Mouse (Mus musculus) C2C12 (cell line): ENCODE results near the gene Zfp94. TPM values are rescaled to one million over a fixed set of nuclear protein-coding genes. Genes with fewer than 3 reads are reported as not detected.

ENCODE experiments used
- H3K27me3 ChIP-seq: one replicate; pipeline ENCODE4 v1.6.1; 2011; ENCODE audit not compliant: control insufficient read depth, insufficient read depth, insufficient read length
- H3K36me3 ChIP-seq: one replicate; pipeline ENCODE4 v1.6.1; 2011; ENCODE audit not compliant: control insufficient read depth, insufficient read depth
- H3K4me3 ChIP-seq: one replicate; pipeline ENCODE4 v1.5.1; 2011; ENCODE audit warnings: mild to moderate bottlenecking, control low read depth; ENCODE audit not compliant: poor library complexity, insufficient read depth, severe bottlenecking
- H3K79me2 ChIP-seq: one replicate; pipeline ENCODE4 v1.6.1; 2011; ENCODE audit not compliant: control insufficient read depth, insufficient read depth
- H3K79me3 ChIP-seq: one replicate; pipeline ENCODE4 v1.6.1; 2011; ENCODE audit warnings: low read depth, control low read depth
- H3ac ChIP-seq: one replicate; pipeline ENCODE3; 2011; ENCODE audit warnings: low read depth; ENCODE audit not compliant: control insufficient read depth, insufficient read length
- CEBPB ChIP-seq: IDR thresholded peaks from one replicate; pipeline ENCODE4 v1.6.1; 2011; ENCODE audit warnings: low read depth, mild to moderate bottlenecking, control low read depth, moderate library complexity
- CTCF ChIP-seq: IDR thresholded peaks from one replicate; pipeline ENCODE4 v1.5.1; 2011; ENCODE audit not compliant: control insufficient read depth, insufficient read depth, insufficient read length
- FOSL1 ChIP-seq: IDR thresholded peaks from one replicate; pipeline ENCODE4 v1.8.0; 2011; ENCODE audit warnings: mild to moderate bottlenecking, low read length; ENCODE audit not compliant: poor library complexity, insufficient read depth, severe bottlenecking
- MAX ChIP-seq: IDR thresholded peaks from one replicate; pipeline ENCODE4 v1.6.1; 2011; ENCODE audit warnings: mild to moderate bottlenecking, control low read depth
- MYOD1 ChIP-seq: IDR thresholded peaks from one replicate; pipeline ENCODE4 v1.6.1; 2011; ENCODE audit warnings: low read depth; ENCODE audit not compliant: control insufficient read depth, insufficient read length
- MYOG ChIP-seq: IDR thresholded peaks from one replicate; pipeline ENCODE4 v1.6.1; 2011; ENCODE audit not compliant: control insufficient read depth, insufficient read length; ENCODE audit errors: extremely low read depth
- USF1 ChIP-seq: IDR thresholded peaks from one replicate; pipeline ENCODE4 v1.6.1; 2011; ENCODE audit warnings: low read depth, mild to moderate bottlenecking, control low read depth, moderate library complexity
- microRNA-seq: library from miRNA; unstranded; fragments of <30 nt; microRNA quantifications from one replicate; pipeline ENCODE4, GENCODE M21; 2019; ENCODE audit warnings: borderline microRNAs expressed
- polyA plus RNA-seq: library from polyadenylated mRNA; unstranded; fragments of >200 nt; fragmentation: generic; extraction: Trizol; gene quantifications from one replicate; pipeline ENCODE4 v1.2.1, GENCODE M21; 2012; ENCODE audit warnings: missing spikeins

Gene Zfp94
- polyA plus RNA-seq, 1 experiment = 2.4 TPM

- no peak for TF ChIP-seq CTCF
- no peak for TF ChIP-seq CEBPB
- no peak for TF ChIP-seq MYOD1
- no peak for TF ChIP-seq MAX
- TF ChIP-seq USF1 = no peak
- no peak for TF ChIP-seq MYOG
- no peak for TF ChIP-seq FOSL1
Measured at GRCm38 (mm10) chr7:24254633-24255474, 61.6 kb downstream of the Zfp94 start, which contains the start of gene Zfp108. TSS of gene Zfp108 (plus strand) at chr7:24254794.

GRCm38 (mm10) chr7:24253779-24254615, 62.5 kb downstream of the Zfp94 start:
- Histone ChIP-seq H3K4me3 (no peak overlapping the region), H3ac (no peak overlapping the region), H3K79me2 (no peaks in the 10 kb centered on the region), H3K36me3 (no peaks in the 10 kb centered on the region), H3K27me3 (no peaks in the 10 kb centered on the region), H3K79me3 (no peaks in the 10 kb centered on the region)
- TF ChIP-seq MYOD1 = no peak
- no peak for TF ChIP-seq CTCF
- no peak for TF ChIP-seq USF1
- TF ChIP-seq MAX = no peak
- TF ChIP-seq CEBPB = no peak
- TF ChIP-seq MYOG = no peak
- no peak for TF ChIP-seq FOSL1

More at GRCm38 (mm10) chr7:24254633-24255474, 61.6 kb downstream of the Zfp94 start, which contains the start of gene Zfp108:
- Histone ChIP-seq H3K79me2 (no peaks in the 10 kb centered on the region), H3K4me3 (no peak within 1 kb of the TSS), H3K27me3 (no peaks in the 10 kb centered on the region), H3ac (peak within 1 kb of the TSS; percentile 51), H3K36me3 (no peaks in the 10 kb centered on the region), H3K79me3 (no peaks in the 10 kb centered on the region)

Small RNA genes lying within 50 kb of the gene (microRNA-seq; reads per million reads assigned to microRNA genes)
- not detected for gene Gm27592

Other genes starting within 250 kb of the Zfp94 start
- 8.1 TPM for gene Zfp180, start 234.7 kb downstream of the Zfp94 start, polyA plus RNA-seq
- gene Zfp112, start 204.4 kb downstream of the Zfp94 start, polyA plus RNA-seq = 0.48 TPM
- gene Zfp235, start 182.5 kb downstream of the Zfp94 start, polyA plus RNA-seq = 1.5 TPM
- gene Zfp114, start 141.6 kb downstream of the Zfp94 start, polyA plus RNA-seq = not detected
- 2.0 TPM for gene Zfp111, start 105.2 kb downstream of the Zfp94 start, polyA plus RNA-seq
- gene Zfp109, start 79.1 kb downstream of the Zfp94 start, polyA plus RNA-seq = 0.26 TPM
- 0.25 TPM for gene Zfp108, start 61.9 kb downstream of the Zfp94 start, polyA plus RNA-seq
- 1.8 TPM for gene Zfp93, start 46.2 kb downstream of the Zfp94 start, polyA plus RNA-seq
- gene Zfp61, start 15.4 kb downstream of the Zfp94 start, polyA plus RNA-seq = 8.8 TPM
- 0.22 TPM for gene Tescl, start 17.3 kb upstream of the Zfp94 start, polyA plus RNA-seq
- gene Lypd5, start 32.5 kb upstream of the Zfp94 start, polyA plus RNA-seq = not detected
- 82.2 TPM for gene Kcnn4, start 53.6 kb upstream of the Zfp94 start, polyA plus RNA-seq
- gene Smg9, start 83.0 kb upstream of the Zfp94 start, polyA plus RNA-seq = 21.8 TPM
- gene Irgc1, start 135.6 kb upstream of the Zfp94 start, polyA plus RNA-seq = 0.33 TPM
- gene Plaur, start 145.8 kb upstream of the Zfp94 start, polyA plus RNA-seq = 191 TPM
- gene Cadm4, start 165.4 kb upstream of the Zfp94 start, polyA plus RNA-seq = 160 TPM
- 53.8 TPM for gene Zfp428, start 190.3 kb upstream of the Zfp94 start, polyA plus RNA-seq
- gene AC161166.1, start 195.8 kb upstream of the Zfp94 start, polyA plus RNA-seq = 0.16 TPM
- gene Irgq, start 214.0 kb upstream of the Zfp94 start, polyA plus RNA-seq = 7.9 TPM
- 0.23 TPM for gene Pinlyp, start 229.5 kb upstream of the Zfp94 start, polyA plus RNA-seq
- gene Xrcc1, start 229.6 kb upstream of the Zfp94 start, polyA plus RNA-seq = 57.4 TPM